Mouse (Mus musculus): ENCODE measurements around the gene Olfr1109.

Gene Olfr1109

GRCm38 (mm10) chr2:87095908-87096307, at the start of gene Olfr1109:
Gene Olfr1109 (minus strand): TSS chr2:87096008.
- DNase-seq: no peak

- DNase-seq: no peak
Observed at GRCm38 (mm10) chr2:87140200-87140599, 44.4 kb upstream of the Olfr1109 start, which contains the start of gene Olfr1110. Gene Olfr1110 (minus strand): TSS chr2:87140300.

GRCm38 (mm10) chr2:87114467-87114866, 18.7 kb upstream of the Olfr1109 start, which contains the start of gene Olfr259:
Gene Olfr259 (minus strand): TSS chr2:87114567.
- DNase-seq: no peak

GRCm38 (mm10) chr2:87075717-87076116, 20.1 kb downstream of the Olfr1109 start, which contains the start of gene Olfr1107:
Gene Olfr1107 (minus strand): TSS chr2:87075817.
- DNase-seq: no peak

GRCm38 (mm10) chr2:87052173-87052572, 43.6 kb downstream of the Olfr1109 start, which contains the start of gene Olfr1106:
Gene Olfr1106 (minus strand): TSS chr2:87052273.
- no peak for DNase-seq
